Mouse (Mus musculus) cerebellum, adult 2 months (tissue): Measurements from ENCODE around the gene Ddx46.

Source experiments
- CTCF ChIP-seq: fragments of 200-500 bp; IDR thresholded peaks from 2 replicates; pipeline ENCODE4 v1.5.1; 2011; ENCODE audit warnings: low read depth, mild to moderate bottlenecking, control low read depth, low read length, moderate library complexity, borderline replicate concordance; ENCODE audit not compliant: insufficient read depth
- POLR2A ChIP-seq: fragments of 200-500 bp; IDR thresholded peaks from 2 replicates; pipeline ENCODE4 v1.6.1; 2011; ENCODE audit warnings: low read length, control low read depth, borderline replicate concordance; ENCODE audit not compliant: insufficient read depth

DNA sequence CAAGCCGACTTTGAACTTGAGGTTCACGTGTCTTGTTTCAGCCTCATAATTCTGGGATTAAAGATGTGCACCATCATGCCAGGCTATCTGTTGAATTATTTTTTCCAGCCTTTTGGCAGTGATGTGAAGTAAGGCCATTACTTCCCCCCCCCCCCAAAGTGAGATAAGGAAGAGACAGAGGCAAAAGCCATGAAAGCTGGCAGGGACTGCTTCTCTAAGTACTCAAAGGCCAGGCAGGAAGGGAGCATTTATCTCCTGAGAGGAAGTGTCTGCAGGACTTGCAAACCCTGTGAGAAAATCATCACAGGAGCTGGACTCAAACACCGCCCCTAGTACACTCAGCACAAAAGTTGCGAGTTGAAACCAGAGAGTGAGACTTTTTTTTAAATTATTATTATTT lies 15.5 kb upstream of the Ddx46 start:
- no peak for TF ChIP-seq CTCF
- no peak for TF ChIP-seq POLR2A
